Mouse (Mus musculus): Measurements from ENCODE around the gene Slc8a1.

Slc8a1 gene

GRCm38 (mm10) chr17:81360032-81360431, 378.1 kb downstream of the Slc8a1 start:
- DNase-seq (ENCODE audit: low spot score) = no peak

DNA sequence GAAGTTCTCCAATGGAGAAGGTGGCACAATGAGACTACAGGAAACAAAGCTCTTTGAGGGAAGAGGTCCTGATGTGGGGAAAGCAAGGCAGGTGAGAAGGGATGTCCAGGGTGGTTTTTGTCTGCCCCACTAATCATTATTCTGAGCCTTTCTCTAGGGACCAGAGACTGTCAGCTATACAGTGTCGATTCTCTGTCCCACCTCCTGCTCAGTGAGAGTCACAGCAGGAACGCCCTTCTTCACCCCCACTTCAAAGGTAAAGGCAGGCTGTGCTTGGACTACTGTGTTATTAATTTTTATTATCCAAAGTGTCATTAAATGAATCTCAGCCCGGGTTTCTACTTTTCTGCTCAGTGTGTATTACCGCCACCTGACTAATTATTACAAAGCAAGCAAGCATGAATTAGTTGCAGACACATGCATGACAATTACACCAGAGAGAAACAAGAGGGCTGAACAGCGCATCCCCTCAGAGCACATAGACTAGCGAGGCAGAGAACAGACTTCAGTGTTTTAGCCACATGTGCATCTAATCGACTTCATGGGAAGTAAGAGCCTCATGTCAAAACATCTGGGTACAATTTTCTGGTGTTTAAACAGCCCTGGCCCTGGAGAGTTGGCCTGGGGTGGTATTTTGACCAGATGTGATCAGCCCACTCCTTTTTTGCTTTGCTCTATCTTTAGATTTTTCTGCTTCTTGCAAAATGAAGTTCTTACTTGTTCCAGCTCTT, 402.0 kb downstream of the Slc8a1 start:
- DNase-seq (ENCODE audit: low spot score) = no peak

DNA sequence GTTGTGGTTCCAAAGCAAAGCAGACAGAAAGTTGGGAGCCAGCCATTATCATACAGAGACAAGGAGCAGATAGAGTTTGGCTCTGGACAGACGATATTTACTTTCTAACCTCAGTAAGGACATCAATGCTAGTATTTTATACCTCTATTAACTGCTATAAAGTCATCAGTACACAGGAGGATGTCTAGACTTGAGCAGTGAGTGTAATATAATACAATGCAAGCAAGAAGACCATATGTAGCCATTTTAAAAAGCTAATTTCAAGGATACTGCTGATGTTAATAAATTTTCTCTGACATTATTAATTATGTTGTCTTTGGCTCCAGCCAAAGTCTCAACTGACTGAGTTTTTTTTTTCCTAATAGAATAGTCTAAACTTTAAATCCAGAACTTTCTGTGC, 402.7 kb downstream of the Slc8a1 start:
- no peak for DNase-seq (ENCODE audit: low spot score)
